Mouse (Mus musculus) bone marrow macrophage, adult 2 months (primary cell): Measurements from ENCODE around the gene Suclg2.

Source experiments
- CTCF ChIP-seq: IDR thresholded peaks from 2 replicates; pipeline ENCODE4 v1.5.1; 2012; ENCODE audit warnings: low read depth, mild to moderate bottlenecking, low read length, moderate library complexity
- POLR2A ChIP-seq: IDR thresholded peaks from 2 replicates; pipeline ENCODE4 v1.6.1; 2012; ENCODE audit warnings: mild to moderate bottlenecking, low read depth, low read length, borderline replicate concordance

DNA sequence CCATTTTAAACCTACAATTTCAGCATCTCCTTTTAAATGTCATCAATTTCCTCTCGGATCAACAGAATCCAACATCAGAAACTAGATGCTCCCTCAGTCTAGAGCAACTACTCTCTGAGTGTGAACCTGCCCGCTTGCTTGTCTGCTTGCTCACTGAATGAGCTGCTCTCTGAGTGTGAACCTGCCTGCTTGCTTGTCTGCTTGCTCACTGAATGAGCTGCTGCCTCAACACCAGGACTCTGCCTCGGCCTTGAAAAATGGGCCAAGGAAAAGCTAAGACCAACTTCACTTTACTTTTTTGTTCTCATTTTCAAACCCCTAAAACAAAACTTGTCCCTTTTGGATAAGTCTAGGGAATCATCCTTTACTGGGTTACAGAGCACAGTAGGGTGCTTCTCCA is 64.9 kb downstream of the Suclg2 start:
- TF ChIP-seq CTCF (no peak), POLR2A (no peak)
